Mouse (Mus musculus) megakaryocyte, adult 5-6 weeks (primary cell): ENCODE data around the gene Sez6l. TPM values are rescaled to one million over a fixed set of nuclear protein-coding genes. Genes with fewer than 3 reads are reported as not detected.

Experiments
- ATAC-seq: 2 replicates; pipeline ENCODE4 v1.8.0; 2016; ENCODE audit warnings: mild to moderate bottlenecking, inconsistent platforms; ENCODE audit not compliant: poor library complexity, severe bottlenecking
- total RNA-seq, 2 experiments: library from RNA; stranded (forward) in 1 of 2; stranded (reverse) in 1 of 2; fragments of 153-499, 151-499 nt in 1 of 2; fragments of 221-1000, 200-1000 nt in 1 of 2; gene quantifications; 2 replicates each; pipeline versions ENCODE4 v1.2.3 to v1.2.4; 2015 to 2017

Gene Sez6l
- total RNA-seq, 2 experiments from 2014 or later = not detected

- no peak for ATAC-seq
Observed at GRCm38 (mm10) chr5:112535868-112536267, 41.1 kb downstream of the Sez6l start.

- no peak for ATAC-seq
Observed at GRCm38 (mm10) chr5:112534146-112534545, 42.8 kb downstream of the Sez6l start.

- no peak for ATAC-seq
Observed at GRCm38 (mm10) chr5:112533312-112534075, 43.5 kb downstream of the Sez6l start.

GRCm38 (mm10) chr5:112532894-112533293 lies 44.1 kb downstream of the Sez6l start:
- no peak for ATAC-seq

GRCm38 (mm10) chr5:112532210-112532609 lies 44.8 kb downstream of the Sez6l start:
- no peak for ATAC-seq

- no peak for ATAC-seq
Observed at GRCm38 (mm10) chr5:112531111-112531510, 45.9 kb downstream of the Sez6l start.

- no peak for ATAC-seq
Observed at GRCm38 (mm10) chr5:112526936-112527335, 50.0 kb downstream of the Sez6l start.

- no peak for ATAC-seq
Observed at GRCm38 (mm10) chr5:112526435-112526834, 50.5 kb downstream of the Sez6l start.

GRCm38 (mm10) chr5:112525980-112526379 lies 51.0 kb downstream of the Sez6l start:
- no peak for ATAC-seq

- no peak for ATAC-seq
Observed at GRCm38 (mm10) chr5:112525271-112525670, 51.7 kb downstream of the Sez6l start.

GRCm38 (mm10) chr5:112523796-112524195 lies 53.2 kb downstream of the Sez6l start:
- no peak for ATAC-seq

GRCm38 (mm10) chr5:112523331-112523730 lies 53.7 kb downstream of the Sez6l start:
- ATAC-seq = no peak

- no peak for ATAC-seq
Observed at GRCm38 (mm10) chr5:112521703-112522527, 55.1 kb downstream of the Sez6l start.

GRCm38 (mm10) chr5:112520826-112521702 lies 55.9 kb downstream of the Sez6l start:
- ATAC-seq = no peak

GRCm38 (mm10) chr5:112518773-112519172 lies 58.2 kb downstream of the Sez6l start:
- no peak for ATAC-seq

- no peak for ATAC-seq
Observed at GRCm38 (mm10) chr5:112517454-112517853, 59.5 kb downstream of the Sez6l start.

- ATAC-seq = no peak
Observed at GRCm38 (mm10) chr5:112516527-112516926, 60.5 kb downstream of the Sez6l start.

- no peak for ATAC-seq
Observed at GRCm38 (mm10) chr5:112510351-112510750, 66.6 kb downstream of the Sez6l start.

- ATAC-seq = no peak
Observed at GRCm38 (mm10) chr5:112509916-112510315, 67.1 kb downstream of the Sez6l start.

- ATAC-seq = no peak
Observed at GRCm38 (mm10) chr5:112505595-112505994, 71.4 kb downstream of the Sez6l start.

- ATAC-seq = no peak
Observed at GRCm38 (mm10) chr5:112501384-112501783, 75.6 kb downstream of the Sez6l start.
